Mouse (Mus musculus) T-helper 17 cell (primary cell): ENCODE data around the gene Gm43720.

Experiments
- in situ Hi-C, 2 experiments: fragments of 300-600 bp; cut with MboI, MseI; formaldehyde crosslinking; loops; 1 replicate in 1 of 2; 2 replicates in 1 of 2; pipeline ENCODE4 v1.15.1; 2025; ENCODE audit warnings: high pct_unique_total_duplicates in 2 of 2

Gm43720 gene

DNA sequence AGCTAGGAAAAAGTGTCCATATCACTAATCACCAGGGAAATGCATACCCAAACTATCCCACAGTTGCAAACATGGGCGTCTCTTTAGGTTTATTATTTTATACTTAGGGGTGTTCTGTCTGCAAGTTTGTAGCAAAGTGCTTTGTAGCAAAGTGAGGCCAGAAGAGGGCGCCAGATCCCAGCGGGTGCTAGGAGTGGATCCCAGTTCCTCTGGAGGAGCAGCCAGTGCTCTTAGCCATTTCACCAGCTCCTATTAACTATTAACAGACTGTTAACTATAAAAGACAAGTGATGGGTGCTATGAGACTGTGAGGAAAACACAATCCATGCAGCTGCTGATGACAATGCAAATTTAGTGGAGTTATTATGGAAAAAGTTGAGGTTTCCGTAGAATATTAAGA is 57.6 kb downstream of the Gm43720 start:
- in situ Hi-C loops: no loop called here

DNA sequence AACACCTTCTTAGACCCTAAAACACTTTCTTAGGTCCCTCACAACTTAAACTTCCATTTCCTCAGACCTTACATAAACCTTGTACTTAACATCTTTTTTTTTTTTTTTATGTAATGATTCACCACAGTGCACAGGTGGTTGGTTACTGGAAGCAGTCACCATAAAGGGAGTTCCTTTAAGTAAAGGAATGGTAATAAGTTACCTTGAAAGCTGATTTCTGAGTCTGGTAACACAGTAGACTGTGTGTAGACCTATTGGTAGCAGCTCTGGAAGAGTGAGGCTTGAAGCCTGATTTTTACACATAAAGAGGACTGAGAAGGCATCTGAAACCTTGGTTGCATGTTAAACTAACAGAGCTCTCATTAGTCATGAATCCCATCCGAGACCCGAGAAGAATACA is 59.9 kb downstream of the Gm43720 start:
- in situ Hi-C loops: loop anchor here in 1 of 2 experiments (10.0 kb wide), 1 partner anchor 495 kb away; no protein-coding TSS in a partner anchor

DNA sequence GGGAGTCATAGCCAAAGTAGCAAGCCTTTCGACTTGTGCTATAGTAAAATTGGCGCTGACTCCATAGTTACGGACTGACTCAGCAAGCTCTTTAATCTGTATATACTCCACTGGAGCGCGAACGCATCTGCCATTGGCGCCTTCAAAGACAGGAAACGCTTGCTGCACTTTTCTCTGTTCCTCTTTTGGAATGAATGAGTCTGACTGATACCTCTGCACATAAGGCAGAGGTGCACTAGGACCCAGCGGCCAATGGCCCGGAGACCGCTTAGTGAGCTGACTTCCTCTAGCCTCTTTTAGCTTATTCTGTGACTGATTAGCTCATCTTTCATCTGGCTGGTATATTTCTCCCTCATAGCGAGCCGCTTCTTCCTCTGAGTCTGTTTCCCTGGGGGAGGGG is 63.1 kb downstream of the Gm43720 start:
- in situ Hi-C loops: loop anchor here in 1 of 2 experiments (10.0 kb wide), 1 partner anchor 498 kb away; no protein-coding TSS in a partner anchor
